Mouse (Mus musculus) spleen, adult 2 months (tissue): ENCODE measurements around the gene Vmn2r16.

Experiments
- CTCF ChIP-seq: fragments of 200-500 bp; IDR thresholded peaks from 2 replicates; pipeline ENCODE4 v1.5.1; 2011; ENCODE audit warnings: mild to moderate bottlenecking, inconsistent platforms; ENCODE audit not compliant: insufficient read depth, insufficient read length, insufficient replicate concordance; ENCODE audit errors: extremely low read depth
- POLR2A ChIP-seq: fragments of 200-500 bp; IDR thresholded peaks from 2 replicates; pipeline ENCODE4 v1.6.1; 2011; ENCODE audit warnings: low read depth, low read length, inconsistent platforms

DNA sequence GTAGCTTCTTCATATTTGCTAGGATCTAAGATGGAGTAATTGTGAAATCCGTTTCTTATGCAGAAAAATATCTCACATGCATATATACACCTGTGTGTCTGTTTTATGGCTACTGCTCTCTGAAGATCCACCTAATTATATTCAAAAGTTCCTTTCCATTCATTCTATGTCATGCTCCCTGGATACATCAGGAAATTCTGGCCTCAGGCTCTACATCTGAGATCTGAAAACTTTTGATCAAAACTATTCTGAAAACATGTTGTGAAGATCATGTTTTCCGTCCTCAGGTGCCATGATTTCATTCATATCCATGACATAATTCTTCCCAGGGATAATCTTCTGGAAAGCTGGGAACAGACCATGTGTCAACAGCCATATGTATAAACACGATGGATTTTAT lies 32.4 kb upstream of the Vmn2r16 start, which contains the start of gene Vmn2r15:
- TF ChIP-seq CTCF: no peak
- no peak for TF ChIP-seq POLR2A
